ENCODE assay signal across 9 mouse cellular contexts in the genomic region with DNA sequence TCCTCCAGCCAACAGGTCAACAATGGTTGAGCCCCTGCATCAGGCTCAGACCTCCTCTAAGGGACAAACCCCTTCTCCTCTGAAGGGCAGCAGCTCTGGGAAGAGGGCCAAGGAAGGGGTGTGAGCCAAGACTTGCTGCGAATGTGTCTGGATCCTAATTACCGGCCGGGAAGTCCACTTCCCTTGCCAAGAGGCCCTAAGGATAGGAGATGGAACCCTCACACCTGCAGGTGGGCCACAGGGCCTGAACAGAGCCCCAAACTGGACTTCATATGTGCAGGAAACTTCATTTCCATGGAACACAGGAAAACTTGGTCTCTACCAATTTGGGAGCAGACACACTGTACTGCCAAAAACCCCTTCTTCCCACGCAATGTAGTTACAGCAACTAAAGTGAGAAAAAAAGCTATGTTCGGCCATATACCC. TPM values are rescaled to one million over a fixed set of nuclear protein-coding genes. Genes with fewer than 3 reads are reported as not detected.
A peak's percentile ranks its signal among the peaks of the same experiment; 100 is the strongest.
DNase-seq lines count a peak whose midpoint lies in the region; ATAC-seq and TF ChIP-seq lines count a peak whose summit lies in the region.
"Had no signal": no experiment of that assay in that cellular context is flagged by ENCODE, and none has a peak within 500 bp of the region (broad histone marks: within the 10 kb centered on the region; RNA-seq: fewer than 3 reads in every experiment).

No protein-coding gene starts in this region.

- no peak overlapping the region for H3K4me3 ChIP-seq in heart, embryonic 12.5 days

- H3K4me1 ChIP-seq in heart, embryonic 12.5 days (replicated peaks) = peaks cover 4% of the 10 kb centered on the region; the same call in 1 of the 2 replicates

- no peaks in the 10 kb centered on the region for H3K36me3 ChIP-seq in heart, embryonic 12.5 days

- H3K27me3 ChIP-seq in heart, embryonic 12.5 days (replicated peaks) = no peaks in the 10 kb centered on the region

- no peak for TF ChIP-seq POLR2A in brain, embryonic 14.5 days (IDR thresholded peaks at IDR 0.05; ENCODE audit: borderline replicate concordance, extremely low read depth, insufficient read depth, insufficient read length, poor library complexity, severe bottlenecking)

- no peak for TF ChIP-seq CTCF in brain, embryonic 14.5 days (IDR thresholded peaks at IDR 0.05; ENCODE audit: borderline replicate concordance, extremely low read depth, insufficient read depth, insufficient read length)

- no peak overlapping the region for H3K27ac ChIP-seq in heart, embryonic 12.5 days (ENCODE audit: poor library complexity, severe bottlenecking)
- H3K27ac ChIP-seq: kidney, postnatal 0 days had no signal

- H3K9ac ChIP-seq in heart, embryonic 12.5 days = no peak overlapping the region

- intact Hi-C loops in gastrocnemius, postnatal 14 days (cut with DNase I; ENCODE audit: low total_unique reads) = no loop called here

- H3K9me3 ChIP-seq in heart, embryonic 12.5 days (replicated peaks) = no peaks in the 10 kb centered on the region

- H3K4me2 ChIP-seq in heart, embryonic 12.5 days = no peak overlapping the region

- no peak for ATAC-seq in heart, embryonic 12.5 days (ENCODE audit: insufficient number of reproducible peaks, low FRiP score)

- 59% methylated on average over 5 of the region's 5 CpGs for WGBS in heart, embryonic 12.5 days

- peak; percentile 76 to 78 for DNase-seq in heart, adult 18-20 months
- peak; percentile 87 for DNase-seq in brain, embryonic 14.5 days (ENCODE audit: low read depth)
- DNase-seq in gastrocnemius, postnatal 14 days = peak; percentile 60
- DNase-seq in layer of hippocampus, postnatal 36 days = peak; percentile 43 to 54
- DNase-seq in right cerebral cortex, postnatal 36 days (ENCODE audit: low spot score in 2 of 2) = peak; percentile 31 to 52
- no peak for DNase-seq in urinary bladder, postnatal 25 days (ENCODE audit: low spot score)
- no peak for DNase-seq in thymus, postnatal 0 days (ENCODE audit: low spot score)

RNA-seq across cellular contexts. Expression of a gene that starts 27.7 kb away (rescaled TPM):
- not detected for total RNA-seq in heart, adult 18-20 months (2021)
- 0.10 and 0.19 TPM in 2 replicates for polyA plus RNA-seq in heart, embryonic 12.5 days (2016; fragmentation: Nextera tagmentation; extraction: Ambion mirVana)
- 0.08 and 0.19 TPM in 2 replicates for polyA plus RNA-seq in brain, embryonic 14.5 days (2012; rRNA removed)
- total RNA-seq in gastrocnemius, postnatal 14 days (2021) = under 1 TPM in 1 of 2 experiments, not detected in 1; 0.10 TPM
- under 1 TPM; 0.25 to 0.30 TPM for total RNA-seq in layer of hippocampus, postnatal 36 days (2021)
- 6.4 and 7.6 TPM in 2 replicates for polyA plus RNA-seq in thymus, postnatal 0 days (2015; fragmentation: Nextera tagmentation; extraction: Ambion mirVana)

RNA-seq across cellular contexts. Expression of a gene that starts 32.9 kb away (rescaled TPM):
- 1 to 10 TPM; 6.3 to 9.0 TPM for total RNA-seq in heart, adult 18-20 months (2021)
- 3.3 and 3.5 TPM in 2 replicates for polyA plus RNA-seq in heart, embryonic 12.5 days (2016; fragmentation: Nextera tagmentation; extraction: Ambion mirVana)
- 46.0 and 49.0 TPM in 2 replicates for polyA plus RNA-seq in brain, embryonic 14.5 days (2012; rRNA removed)
- 10 to 100 TPM; 11.4 to 14.7 TPM for total RNA-seq in gastrocnemius, postnatal 14 days (2021)
- total RNA-seq in layer of hippocampus, postnatal 36 days (2021) = 100 to 1,000 TPM in 1 of 2 experiments, 10 to 100 TPM in 1; 91.4 to 129 TPM
- polyA plus RNA-seq in thymus, postnatal 0 days (2015; fragmentation: Nextera tagmentation; extraction: Ambion mirVana) = 1.4 and 1.5 TPM in 2 replicates

Comparison
In these comparisons a context has a peak if more than half of its experiments do, and no peak if none do; other contexts are left out.
1. DNase-seq: peak in heart, adult 18-20 months (2 of 2), brain, embryonic 14.5 days (single experiment), gastrocnemius, postnatal 14 days (single experiment), layer of hippocampus, postnatal 36 days (2 of 2) and right cerebral cortex, postnatal 36 days (2 of 2); none in urinary bladder, postnatal 25 days (single experiment) and thymus, postnatal 0 days (single experiment).
2. RNA of a gene that starts 32.9 kb away (total RNA-seq): 91.4 to 129 TPM in layer of hippocampus, postnatal 36 days; 11.4 to 14.7 TPM in gastrocnemius, postnatal 14 days and 6.3 to 9.0 TPM in heart, adult 18-20 months; every median in the first group is over 4 times any median in the second.